Mouse (Mus musculus) E14TG2a.4 (cell line): ENCODE data around the gene Fat3.

Experiments
- CTCF ChIP-seq: conservative IDR thresholded peaks from 2 replicates; pipeline ENCODE4 v1.5.1; 2014; ENCODE audit warnings: low read length
- NANOG ChIP-seq: IDR thresholded peaks from 2 replicates; pipeline ENCODE4 v1.6.1; 2014; ENCODE audit warnings: borderline replicate concordance, low read length, mixed read lengths

- TF ChIP-seq NANOG (no peak), CTCF (no peak)
Measured at GRCm38 (mm10) chr9:16460591-16460990, 40.5 kb downstream of the Fat3 start.
